Mouse (Mus musculus) right cerebral cortex, adult 18-20 months (tissue): ENCODE measurements around the gene Skil.

Source experiments
- DNase-seq: peaks from one replicate; pipeline ENCODE4 v3.0.0; 2022; ENCODE audit warnings: mixed read lengths

Skil gene

DNA sequence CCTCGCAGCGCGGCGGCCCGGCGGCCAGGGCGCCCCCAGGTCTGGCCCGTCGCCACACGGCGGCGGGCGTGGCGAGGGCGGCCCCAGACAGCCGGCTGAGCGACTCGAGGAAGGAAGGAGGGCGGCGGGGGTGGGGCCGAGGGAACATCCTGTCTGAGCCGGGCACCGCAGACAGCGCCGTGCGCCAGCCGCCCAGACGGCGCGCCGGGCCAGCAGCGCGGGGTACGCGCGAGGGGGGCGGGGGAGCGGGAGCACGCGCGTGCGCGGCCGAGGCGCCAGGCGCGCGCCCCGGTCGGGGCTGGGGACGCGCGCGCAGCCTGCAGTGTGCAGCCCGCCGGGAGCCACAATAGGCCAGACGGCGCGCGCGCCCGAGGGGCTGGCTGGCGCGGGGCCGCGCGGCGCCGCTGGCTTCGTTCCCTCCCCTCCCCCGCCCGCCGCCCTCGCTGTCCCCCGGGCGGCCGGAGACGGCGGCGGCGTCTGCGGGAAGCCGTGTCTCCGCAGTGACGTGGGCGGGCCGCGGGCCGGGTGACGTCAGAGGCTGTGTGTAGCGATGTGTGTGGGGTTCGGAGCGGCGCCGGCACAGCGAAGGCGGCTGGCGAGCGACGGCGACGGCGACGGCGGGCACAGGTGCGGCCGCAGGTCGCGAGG is at the start of gene Skil:
Gene Skil, plus strand, starts transcription at position 528 of the 648 bp plus-strand sequence.
- DNase-seq: peak; percentile 94

GRCm38 (mm10) chr3:31047263-31047662 is 47.6 kb upstream of the Skil start:
- DNase-seq: no peak

DNA sequence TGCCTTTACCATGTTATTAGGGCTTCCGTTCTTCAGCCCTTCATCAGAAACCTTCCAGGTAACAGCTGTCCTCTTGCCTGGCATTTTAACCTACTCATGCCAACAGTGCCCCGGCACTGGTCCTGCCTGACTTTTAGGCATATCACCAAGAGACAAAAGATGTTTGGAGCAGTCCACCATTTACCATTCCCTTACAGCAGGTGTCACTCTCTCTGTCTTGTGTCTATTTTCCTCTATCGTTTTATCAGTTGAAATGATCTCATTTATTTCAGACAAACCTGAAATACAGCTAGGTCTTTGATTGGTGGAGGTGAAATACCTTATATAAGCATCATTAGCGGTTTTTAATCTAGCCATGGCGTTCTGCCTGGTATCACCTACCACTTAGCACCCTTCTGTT is 45.8 kb upstream of the Skil start:
- no peak for DNase-seq

GRCm38 (mm10) chr3:31050375-31050774 is 44.5 kb upstream of the Skil start:
- DNase-seq: no peak

DNA sequence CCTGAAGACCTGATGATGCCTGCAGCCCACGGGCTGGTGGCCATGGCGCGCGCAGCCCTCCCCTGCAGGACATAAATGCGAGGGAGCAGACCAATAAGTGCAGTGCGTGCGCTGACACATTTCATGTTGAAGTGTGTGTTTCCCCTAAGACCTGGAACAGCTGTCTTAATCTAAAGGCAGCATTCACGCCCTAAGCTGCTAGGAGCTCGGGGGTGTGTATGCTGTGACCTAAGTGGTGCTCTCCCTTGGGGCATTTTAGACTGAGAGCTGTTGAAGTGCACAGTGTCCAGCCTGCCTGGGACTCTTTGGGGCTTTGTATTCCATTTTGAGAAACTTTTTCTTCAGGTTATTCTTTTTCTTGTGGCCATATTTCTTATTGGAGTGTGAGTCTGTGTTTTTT is 43.1 kb upstream of the Skil start:
- no peak for DNase-seq

DNA sequence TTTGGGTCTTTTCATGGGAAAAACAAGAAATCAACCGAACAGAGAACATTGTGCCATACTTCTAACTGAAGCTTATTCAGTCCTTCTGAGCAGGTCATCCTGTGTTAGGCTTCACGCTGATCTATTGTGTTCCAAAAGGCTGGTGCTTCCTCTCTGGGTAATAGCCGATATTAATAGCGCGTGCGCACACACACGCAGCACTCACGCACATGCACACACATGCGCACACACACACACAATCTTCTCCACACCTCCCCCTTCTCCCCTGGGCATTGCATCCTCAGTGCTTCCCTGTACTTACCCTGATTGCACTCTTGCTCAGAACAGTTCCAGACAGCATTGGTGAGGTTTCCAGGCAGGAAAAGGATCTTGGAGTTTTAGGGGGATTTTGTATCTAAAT is 41.7 kb upstream of the Skil start:
- DNase-seq: no peak

- DNase-seq: no peak
Measured at GRCm38 (mm10) chr3:31054888-31055287, 40.0 kb upstream of the Skil start.

DNA sequence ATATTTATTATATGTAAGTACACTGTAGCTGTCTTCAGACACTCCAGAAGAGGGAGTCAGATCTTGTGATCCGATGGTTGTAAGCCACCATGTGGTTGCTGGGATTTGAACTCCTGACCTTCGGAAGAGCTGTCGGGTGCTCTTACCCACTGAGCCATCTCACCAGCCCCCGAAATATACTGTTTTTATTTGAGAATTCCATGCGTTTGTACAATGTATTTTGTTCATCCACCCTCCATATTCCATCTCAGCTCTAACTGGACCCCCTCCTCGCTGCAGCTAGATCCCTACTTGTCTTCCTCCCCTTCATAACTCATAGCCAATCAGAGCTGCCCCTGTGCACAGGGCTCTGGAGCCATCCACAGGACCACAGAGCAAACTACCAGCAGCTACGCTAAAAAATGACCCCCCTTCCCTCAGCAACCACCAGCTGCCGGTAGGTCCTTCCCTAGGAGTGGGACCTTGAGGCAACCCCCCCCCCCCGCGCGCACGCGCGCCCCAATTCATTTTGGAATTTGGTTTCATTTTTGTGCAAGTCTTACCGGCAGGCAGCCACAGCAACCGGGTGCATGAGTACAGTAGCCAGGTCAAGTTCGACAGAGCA is 38.7 kb upstream of the Skil start:
- DNase-seq: no peak

GRCm38 (mm10) chr3:31056651-31057627 is 37.9 kb upstream of the Skil start:
- DNase-seq: peak; percentile 79

GRCm38 (mm10) chr3:31060745-31061102 is 34.1 kb upstream of the Skil start:
- DNase-seq: no peak

GRCm38 (mm10) chr3:31061103-31061785 is 33.6 kb upstream of the Skil start:
- DNase-seq: no peak

- DNase-seq: no peak
Measured at GRCm38 (mm10) chr3:31061786-31062120, 33.1 kb upstream of the Skil start.

GRCm38 (mm10) chr3:31062325-31062724 is 32.5 kb upstream of the Skil start:
- no peak for DNase-seq

GRCm38 (mm10) chr3:31068482-31068881 is 26.4 kb upstream of the Skil start:
- DNase-seq: peak; percentile 38

- no peak for DNase-seq
Measured at GRCm38 (mm10) chr3:31071804-31072203, 23.1 kb upstream of the Skil start.

GRCm38 (mm10) chr3:31075808-31076207 is 19.1 kb upstream of the Skil start:
- no peak for DNase-seq

DNA sequence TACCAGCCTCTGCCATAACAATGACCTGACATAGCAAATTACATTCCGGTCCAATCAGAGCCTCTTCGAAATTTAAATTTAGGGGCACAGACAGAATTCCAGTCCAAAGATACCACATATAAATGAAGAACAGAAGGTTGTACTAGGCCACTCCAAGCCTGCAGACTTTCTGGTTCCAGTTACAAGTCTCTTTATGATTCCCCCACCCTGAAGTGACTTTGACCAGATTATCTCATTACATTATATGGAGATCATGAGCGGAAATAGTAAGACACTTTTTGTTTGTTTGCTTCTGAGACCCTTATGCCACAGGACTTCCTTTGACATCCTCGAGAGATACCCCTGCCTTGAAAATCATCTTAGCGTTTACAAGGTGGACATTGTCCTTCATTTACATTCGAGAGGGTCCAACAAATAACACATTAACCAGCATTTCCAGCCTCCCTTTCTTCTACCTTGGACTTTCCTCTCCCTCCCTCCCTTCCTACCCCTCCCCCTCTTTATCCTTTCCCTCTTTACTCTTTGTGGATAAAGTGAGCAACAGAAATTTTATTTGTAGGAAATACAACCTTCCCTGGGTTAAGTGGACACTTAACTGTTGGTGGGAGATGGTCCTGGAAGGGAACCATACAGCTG is 17.7 kb upstream of the Skil start:
- DNase-seq: no peak

DNA sequence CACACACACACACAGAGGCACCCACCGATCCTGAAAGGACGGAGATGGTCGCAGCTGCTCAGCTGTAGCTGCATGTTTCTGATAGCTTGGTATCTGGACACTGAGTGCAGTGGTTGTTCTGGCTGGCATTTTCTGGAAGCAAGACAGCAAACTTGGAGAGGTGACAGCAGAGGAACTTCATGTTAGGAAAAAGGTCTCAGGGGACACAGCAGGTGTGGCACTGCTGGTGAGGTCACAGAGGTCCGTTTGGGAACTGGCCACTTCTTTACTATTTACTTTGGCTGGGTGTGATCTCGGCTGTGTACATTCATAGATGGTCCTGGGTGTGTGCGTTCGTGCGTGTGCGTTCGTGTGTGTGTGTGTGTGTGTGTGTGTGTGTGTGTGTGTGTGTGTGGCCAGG is 15.4 kb upstream of the Skil start:
- no peak for DNase-seq

DNA sequence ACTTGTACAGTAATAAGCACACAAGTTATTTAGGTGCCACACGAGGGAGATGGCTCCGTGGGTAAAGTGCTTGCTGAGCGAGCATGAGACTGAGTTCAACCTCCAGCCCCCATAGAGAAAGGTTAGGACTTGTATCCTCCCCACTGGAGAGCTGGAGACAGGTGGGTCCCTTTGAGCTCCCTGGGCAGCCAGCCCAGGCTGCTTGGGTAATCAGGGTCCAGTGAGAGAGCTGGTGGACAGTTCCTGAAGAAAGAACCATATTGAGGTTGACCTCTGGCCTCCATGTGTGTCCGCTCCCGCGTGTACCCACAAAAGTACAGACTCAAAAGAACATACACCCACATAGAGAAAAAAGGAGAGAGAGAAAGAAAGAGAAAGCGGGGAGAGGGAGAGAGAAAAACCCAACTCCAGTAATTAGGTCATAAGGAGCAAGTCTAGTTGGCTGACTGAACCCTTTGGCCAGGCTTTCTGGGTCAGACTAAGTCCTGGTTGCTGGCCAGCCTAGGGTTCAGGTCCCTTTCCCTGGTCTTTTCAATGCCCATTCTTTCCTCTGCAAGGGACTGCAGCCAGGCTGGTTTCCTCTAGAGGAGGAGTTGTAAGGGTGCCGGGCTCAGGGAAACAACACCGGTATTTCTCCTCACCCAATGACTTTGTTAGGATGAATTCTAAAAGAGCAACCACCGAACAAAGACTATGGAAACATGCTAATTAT is 13.9 kb upstream of the Skil start:
- DNase-seq: peak; percentile 25

GRCm38 (mm10) chr3:31082838-31083506 is 11.9 kb upstream of the Skil start:
- no peak for DNase-seq

DNA sequence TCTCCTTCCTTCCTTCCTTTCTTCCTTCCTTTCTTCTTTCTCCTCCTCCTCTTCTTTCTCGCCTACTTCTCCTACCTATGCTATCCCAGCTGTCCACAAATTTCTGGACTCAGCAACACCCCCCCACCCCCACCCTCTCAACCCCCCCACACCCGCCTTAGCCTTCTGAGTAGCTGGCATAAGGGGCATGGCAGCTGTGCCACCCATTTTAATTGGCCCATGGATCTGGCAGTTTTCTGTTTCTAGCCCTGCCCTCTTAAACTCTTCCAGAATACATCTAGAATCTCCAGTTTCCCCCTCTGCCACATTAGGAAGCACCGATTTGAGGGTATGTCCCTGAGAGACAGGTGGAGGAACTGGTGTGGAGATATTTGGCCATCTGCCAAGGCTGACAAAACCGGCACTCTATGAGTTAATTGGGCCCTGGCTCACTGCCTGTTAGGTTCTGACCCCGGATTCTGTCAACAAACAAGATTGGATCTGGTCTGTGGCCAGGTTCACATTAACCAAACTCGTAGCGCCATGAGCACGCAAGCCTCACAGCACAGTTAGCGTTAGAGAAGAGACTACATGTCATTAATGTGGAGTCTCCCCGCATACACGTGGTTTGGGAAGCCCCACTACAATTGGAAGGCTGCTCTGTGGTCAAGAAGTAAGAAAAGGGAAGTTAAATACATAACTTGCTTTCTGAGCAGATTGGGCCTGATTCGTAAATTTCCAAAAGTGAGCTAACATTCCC is 11.2 kb upstream of the Skil start:
- no peak for DNase-seq
